Mouse (Mus musculus) heart, postnatal 36 days (tissue): ENCODE data around the gene Acin1. TPM values are rescaled to one million over a fixed set of nuclear protein-coding genes. Genes with fewer than 3 reads are reported as not detected.
A peak's percentile ranks its signal among the peaks of the same experiment; 100 is the strongest.

Source experiments
- DNase-seq, 2 experiments: peaks; one replicate each; pipeline ENCODE4 v3.0.0; 2021 to 2022
- intact Hi-C: fragments of 180-260 bp; cut with DNase I; formaldehyde crosslinking; loops from one replicate; pipeline ENCODE4 v1.15.1; 2025
- total RNA-seq, 2 experiments: library from RNA; stranded (reverse); gene quantifications; 2 replicates each; pipeline ENCODE4 v1.2.3; 2021

Gene Acin1
- total RNA-seq, 2 experiments from 2014 or later: 72.2 to 80.2 TPM

GRCm38 (mm10) chr14:54701298-54701697, 14.6 kb upstream of the Acin1 start:
- peak; percentile 80 to 86 for DNase-seq
- intact Hi-C loops: loop anchor here (1.0 to 2.0 kb wide), 2 partner anchors 50 to 130 kb away; no protein-coding TSS in a partner anchor

- intact Hi-C loops: no loop called here
- no peak for DNase-seq
Observed at GRCm38 (mm10) chr14:54699586-54699985, 12.9 kb upstream of the Acin1 start.

GRCm38 (mm10) chr14:54698733-54699132, 12.0 kb upstream of the Acin1 start, which contains the start of gene Gm29776:
Gene Gm29776, minus strand, starts transcription at chr14:54698833.
- DNase-seq: no peak
- intact Hi-C loops: no loop called here

- intact Hi-C loops: no loop called here
Observed at GRCm38 (mm10) chr14:54696752-54697151, 10.0 kb upstream of the Acin1 start.

GRCm38 (mm10) chr14:54695042-54695441, 8.3 kb upstream of the Acin1 start:
- DNase-seq: no peak
- intact Hi-C loops: no loop called here

More at GRCm38 (mm10) chr14:54696752-54697151, 10.0 kb upstream of the Acin1 start:
- no peak for DNase-seq

- intact Hi-C loops: loop anchor here (5.0 to 10.0 kb wide), 2 partner anchors 35 to 452 kb away; no protein-coding TSS in a partner anchor
- DNase-seq: no peak
Observed at GRCm38 (mm10) chr14:54687251-54687650, 520 bp upstream of the Acin1 start.

- intact Hi-C loops: loop anchor here (5.0 to 10.0 kb wide), 2 partner anchors 34 to 451 kb away; no protein-coding TSS in a partner anchor
- DNase-seq: no peak
Observed at GRCm38 (mm10) chr14:54686063-54686521, 639 bp downstream of the Acin1 start, which contains the start of gene 1700123O20Rik. Gene 1700123O20Rik, plus strand, starts transcription at chr14:54686216.

- intact Hi-C loops: loop anchor here (5.0 to 10.0 kb wide), 2 partner anchors 33 to 451 kb away; no protein-coding TSS in a partner anchor
- no peak for DNase-seq
Observed at GRCm38 (mm10) chr14:54685471-54685870, 1.3 kb downstream of the Acin1 start.

- no peak for DNase-seq
- intact Hi-C loops: loop anchor here (10.0 kb wide), 1 partner anchor 448 kb away; no protein-coding TSS in a partner anchor
Observed at GRCm38 (mm10) chr14:54682396-54682795, 4.3 kb downstream of the Acin1 start.

- intact Hi-C loops: no loop called here
- DNase-seq: no peak
Observed at GRCm38 (mm10) chr14:54678657-54679304, 8.0 kb downstream of the Acin1 start.

GRCm38 (mm10) chr14:54676290-54676689, 10.4 kb downstream of the Acin1 start:
- intact Hi-C loops: no loop called here
- DNase-seq: no peak

GRCm38 (mm10) chr14:54674317-54674716, 12.4 kb downstream of the Acin1 start:
- intact Hi-C loops: no loop called here
- DNase-seq: no peak

GRCm38 (mm10) chr14:54669381-54669780, 17.4 kb downstream of the Acin1 start:
- peak; percentile 43 to 61 for DNase-seq
- intact Hi-C loops: no loop called here

GRCm38 (mm10) chr14:54664477-54665222, 22.1 kb downstream of the Acin1 start:
- no peak for DNase-seq
- intact Hi-C loops: no loop called here

- no peak for DNase-seq
- intact Hi-C loops: no loop called here
Observed at GRCm38 (mm10) chr14:54660009-54660408, 26.7 kb downstream of the Acin1 start.

GRCm38 (mm10) chr14:54653496-54653895, 33.2 kb downstream of the Acin1 start:
- intact Hi-C loops: loop anchor here (5.0 kb wide), 1 partner anchor 34 kb away; the partner anchor contains the start of genes 1700123O20Rik and Acin1

GRCm38 (mm10) chr14:54652787-54653186, 33.9 kb downstream of the Acin1 start:
- DNase-seq: no peak
- intact Hi-C loops: loop anchor here (5.0 kb wide), 1 partner anchor 35 kb away; the partner anchor contains the start of genes 1700123O20Rik and Acin1

More at GRCm38 (mm10) chr14:54653496-54653895, 33.2 kb downstream of the Acin1 start:
- peak; percentile 76 to 82 for DNase-seq

GRCm38 (mm10) chr14:54651556-54651955, 35.2 kb downstream of the Acin1 start:
- intact Hi-C loops: loop anchor here (1.0 to 5.0 kb wide), 3 partner anchors 19 to 50 kb away; partner anchors contain the start of genes 1700123O20Rik and Acin1
- no peak for DNase-seq

- DNase-seq: peak; percentile 81 to 84
- intact Hi-C loops: loop anchor here (1.0 to 5.0 kb wide), 3 partner anchors 20 to 50 kb away; partner anchors contain the start of genes 1700123O20Rik and Acin1
Observed at GRCm38 (mm10) chr14:54650621-54651454, 35.9 kb downstream of the Acin1 start.

- no peak for DNase-seq
- intact Hi-C loops: loop anchor here (10.0 kb wide), 1 partner anchor 583 kb away; no protein-coding TSS in a partner anchor
Observed at GRCm38 (mm10) chr14:54647900-54648299, 38.8 kb downstream of the Acin1 start.
